17 mouse cellular contexts compared by ENCODE assay signal in genomic region chr6:125323547-125323946, GRCm38 (mm10). TPM values are rescaled to one million over a fixed set of nuclear protein-coding genes. Genes with fewer than 3 reads are reported as not detected.
"Had no signal": no experiment of that assay in that cellular context is flagged by ENCODE, and none has a peak within 500 bp of the region (broad histone marks: within the 10 kb centered on the region; RNA-seq: fewer than 3 reads in every experiment).

No protein-coding gene starts in this region.

- H3K9me3 ChIP-seq: limb, embryonic 15.5 days; liver, embryonic 12.5 days; megakaryocyte, embryonic 14.5 days; midbrain, embryonic 13.5 days; stomach, embryonic 15.5 days had no signal

- H3K4me2 ChIP-seq: limb, embryonic 15.5 days; liver, embryonic 12.5 days; midbrain, embryonic 13.5 days; stomach, embryonic 15.5 days had no signal

- ATAC-seq: liver, embryonic 12.5 days; midbrain, embryonic 13.5 days had no signal

- H3K27ac ChIP-seq: left cerebral cortex, adult 2 months; limb, embryonic 15.5 days; liver, embryonic 12.5 days; macrophage; midbrain, embryonic 13.5 days; stomach, embryonic 15.5 days had no signal

- H3K4me3 ChIP-seq: left cerebral cortex, adult 2 months; limb, embryonic 15.5 days; liver, embryonic 12.5 days; megakaryocyte, embryonic 14.5 days; midbrain, embryonic 13.5 days; stomach, embryonic 15.5 days had no signal

- H3K36me3 ChIP-seq: limb, embryonic 15.5 days; liver, embryonic 12.5 days; midbrain, embryonic 13.5 days; stomach, embryonic 15.5 days had no signal

- DNase-seq: kidney, postnatal 14 days; right cerebral cortex, postnatal 14 days; thymus, postnatal 36 days had no signal

- H3K9ac ChIP-seq: limb, embryonic 15.5 days; liver, embryonic 12.5 days; midbrain, embryonic 13.5 days; stomach, embryonic 15.5 days had no signal

RNA-seq across cellular contexts. Expression of gene Tuba3a, which starts 37.7 kb away (rescaled TPM):
- total RNA-seq: layer of hippocampus, postnatal 25 days; left cerebral cortex, adult 2 months; left cerebral cortex, postnatal 25 days; midbrain, postnatal 0 days had no signal
- polyA plus RNA-seq: kidney, embryonic 14.5 days; limb, embryonic 15.5 days; liver, embryonic 12.5 days; liver, embryonic 16.5 days; macrophage; midbrain, postnatal 0 days; neural tube, embryonic 14.5 days; spleen, adult 2 months had no signal

RNA-seq across cellular contexts. Expression of gene Plekhg6, which starts 57.0 kb away (rescaled TPM):
- total RNA-seq: layer of hippocampus, postnatal 25 days had no signal
- polyA plus RNA-seq: macrophage; spleen, adult 2 months had no signal
